ENCODE assay signal across 8 mouse cellular contexts in the genomic region with DNA sequence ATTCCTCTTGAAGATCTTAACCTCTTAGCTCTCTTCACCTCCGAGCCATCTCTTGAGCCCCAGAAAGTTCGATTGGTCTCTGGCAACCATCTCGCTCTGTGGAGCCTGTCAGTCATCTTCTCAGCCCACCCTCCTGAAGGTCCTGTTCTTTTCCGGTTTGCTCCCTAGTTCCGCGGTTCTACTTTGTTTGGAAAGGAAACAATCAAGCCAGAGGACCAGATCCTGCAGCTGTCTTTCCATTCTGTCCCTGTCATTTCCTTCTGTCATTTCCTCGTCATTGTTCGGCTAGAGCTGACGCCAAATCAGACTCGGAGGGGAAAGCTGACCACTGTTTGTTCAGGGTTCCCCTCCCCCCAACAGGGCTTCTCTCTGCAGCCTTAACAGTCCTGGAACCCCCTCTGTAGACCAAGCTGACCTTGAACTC. TPM values are rescaled to one million over a fixed set of nuclear protein-coding genes. Genes with fewer than 3 reads are reported as not detected.
A peak's percentile ranks its signal among the peaks of the same experiment; 100 is the strongest.
DNase-seq lines count a peak whose midpoint lies in the region; ATAC-seq and TF ChIP-seq lines count a peak whose summit lies in the region.

No protein-coding gene starts in this region.

- H3K27ac ChIP-seq in heart, embryonic 16.5 days (ENCODE audit: low read length): peak overlapping the region; percentile 83
- H3K27ac ChIP-seq in limb, embryonic 14.5 days (replicated peaks; ENCODE audit: low read depth, low read length): no peak overlapping the region

- H3K36me3 ChIP-seq in heart, embryonic 16.5 days (ENCODE audit: control insufficient read depth, insufficient read depth): no peaks in the 10 kb centered on the region
- H3K36me3 ChIP-seq in limb, embryonic 14.5 days (ENCODE audit: control insufficient read depth, insufficient read depth, low read length): no peaks in the 10 kb centered on the region

- H3K9ac ChIP-seq in heart, embryonic 16.5 days (ENCODE audit: low read length): peak overlapping the region; percentile 25; the same call in 1 of the 2 replicates
- no peak overlapping the region for H3K9ac ChIP-seq in limb, embryonic 14.5 days (ENCODE audit: low read depth, low read length, severe bottlenecking)

- peak; percentile 45 for ATAC-seq in common myeloid progenitor, adult 5-6 weeks (replicated peaks; ENCODE audit: low read depth, poor library complexity, severe bottlenecking)
- ATAC-seq in heart, embryonic 16.5 days (replicated peaks; ENCODE audit: extremely low read depth, insufficient read depth, low FRiP score): peak; percentile 71
- ATAC-seq in limb, embryonic 14.5 days (ENCODE audit: low FRiP score, low read depth): no peak
- no peak for ATAC-seq in activated CD4-positive, CD25-positive, alpha-beta regulatory T cell, adult 4 months

- peak overlapping the region; percentile 34 for H3K4me3 ChIP-seq in heart, embryonic 16.5 days (ENCODE audit: low read length)
- H3K4me3 ChIP-seq in limb, embryonic 14.5 days (replicated peaks; ENCODE audit: low read length): no peak overlapping the region

- peak overlapping the region; percentile 50; the same call in 1 of the 2 replicates for H3K4me2 ChIP-seq in heart, embryonic 16.5 days (ENCODE audit: low read depth, low read length)
- H3K4me2 ChIP-seq in limb, embryonic 14.5 days (replicated peaks; ENCODE audit: low read depth, low read length, severe bottlenecking): no peak overlapping the region

- no peaks in the 10 kb centered on the region for H3K27me3 ChIP-seq in heart, embryonic 16.5 days (ENCODE audit: control insufficient read depth, insufficient read depth, low read length)
- H3K27me3 ChIP-seq in limb, embryonic 14.5 days (ENCODE audit: control insufficient read depth, insufficient read depth, low read length): no peaks in the 10 kb centered on the region

- 0 out of 2 replicates have a peak, but pooled peaks cover 4% of the 10 kb centered on the region for H3K4me1 ChIP-seq in heart, embryonic 16.5 days (ENCODE audit: control insufficient read depth, insufficient read depth, low read length)
- no peaks in the 10 kb centered on the region for H3K4me1 ChIP-seq in limb, embryonic 14.5 days (ENCODE audit: control insufficient read depth, insufficient read depth, low read length)

- WGBS in heart, embryonic 16.5 days: 29% methylated on average over 10 of the region's 10 CpGs
- WGBS in limb, embryonic 14.5 days: 69% methylated on average over 10 of the region's 10 CpGs

- no peak for TF ChIP-seq POLR2A in limb, embryonic 14.5 days (IDR thresholded peaks at IDR 0.05; ENCODE audit: borderline replicate concordance, extremely low read depth, insufficient read depth, insufficient read length)

- DNase-seq in adrenal gland, adult 2 months: peak; percentile 38
- no peak for DNase-seq in adrenal gland, adult 18-20 months (ENCODE audit: low spot score in 2 of 2)
- DNase-seq in limb, embryonic 14.5 days (ENCODE audit: low spot score): peak; percentile 18
- peak; percentile 9 for DNase-seq in spleen, adult 12 weeks (ENCODE audit: low spot score)
- no peak for DNase-seq in layer of hippocampus, adult 11-12 months (ENCODE audit: low spot score)

- no peaks in the 10 kb centered on the region for H3K9me3 ChIP-seq in heart, embryonic 16.5 days (replicated peaks; ENCODE audit: control insufficient read depth, low read length)
- no peaks in the 10 kb centered on the region for H3K9me3 ChIP-seq in limb, embryonic 14.5 days (ENCODE audit: control insufficient read depth, low read length)

RNA-seq across cellular contexts. Expression of a gene that starts 27.0 kb away (rescaled TPM):
- total RNA-seq in adrenal gland, adult 2 months (2021): 10 to 100 TPM in 1 of 2 experiments, 1 to 10 TPM in 1; 8.4 to 11.3 TPM
- polyA plus RNA-seq in adrenal gland, adult 2 months (2012; rRNA removed): 6.8 and 8.6 TPM in 2 replicates
- 1 to 10 TPM; 7.5 to 9.2 TPM for total RNA-seq in adrenal gland, adult 18-20 months (2021)
- 9.4 and 11.4 TPM in 2 replicates for total RNA-seq in common myeloid progenitor, adult 5-6 weeks (2017)
- 3.4 and 3.5 TPM in 2 replicates for polyA plus RNA-seq in heart, embryonic 16.5 days (2015; fragmentation: Nextera tagmentation; extraction: Ambion mirVana)
- 14.6 and 17.5 TPM in 2 replicates for polyA plus RNA-seq in limb, embryonic 14.5 days (2012; rRNA removed)
- 5.2 and 5.5 TPM in 2 replicates for polyA plus RNA-seq in limb, embryonic 14.5 days (2014; fragmentation: Nextera tagmentation; extraction: Ambion mirVana)
- 1 to 10 TPM; 7.3 to 7.8 TPM for polyA plus RNA-seq in activated CD4-positive, CD25-positive, alpha-beta regulatory T cell, adult 4 months (2017; shearing (Covaris generic))

RNA-seq across cellular contexts. Expression of a gene that starts 41.7 kb away (rescaled TPM):
- 100 to 1,000 TPM; 578 to 689 TPM for total RNA-seq in adrenal gland, adult 2 months (2021)
- 376 and 431 TPM in 2 replicates for polyA plus RNA-seq in adrenal gland, adult 2 months (2012; rRNA removed)
- 100 to 1,000 TPM; 676 to 807 TPM for total RNA-seq in adrenal gland, adult 18-20 months (2021)
- total RNA-seq in common myeloid progenitor, adult 5-6 weeks (2017): 79.4 and 86.3 TPM in 2 replicates
- 392 and 422 TPM in 2 replicates for polyA plus RNA-seq in heart, embryonic 16.5 days (2015; fragmentation: Nextera tagmentation; extraction: Ambion mirVana)
- 228 and 253 TPM in 2 replicates for polyA plus RNA-seq in limb, embryonic 14.5 days (2012; rRNA removed)
- polyA plus RNA-seq in limb, embryonic 14.5 days (2014; fragmentation: Nextera tagmentation; extraction: Ambion mirVana): 202 and 203 TPM in 2 replicates
- polyA plus RNA-seq in activated CD4-positive, CD25-positive, alpha-beta regulatory T cell, adult 4 months (2017; shearing (Covaris generic)): 10 to 100 TPM; 66.4 to 72.8 TPM

Comparison
In these comparisons a context has a peak if more than half of its experiments do, and no peak if none do; other contexts are left out.
1. DNase-seq: peak in adrenal gland, adult 2 months (single experiment), limb, embryonic 14.5 days (single experiment) and spleen, adult 12 weeks (single experiment); none in adrenal gland, adult 18-20 months (0 of 2) and layer of hippocampus, adult 11-12 months (single experiment).
2. ATAC-seq: peak in common myeloid progenitor, adult 5-6 weeks (single experiment) and heart, embryonic 16.5 days (single experiment); none in limb, embryonic 14.5 days (single experiment) and activated CD4-positive, CD25-positive, alpha-beta regulatory T cell, adult 4 months (single experiment).